8 mouse cellular contexts compared by ENCODE assay signal in the genomic region with DNA sequence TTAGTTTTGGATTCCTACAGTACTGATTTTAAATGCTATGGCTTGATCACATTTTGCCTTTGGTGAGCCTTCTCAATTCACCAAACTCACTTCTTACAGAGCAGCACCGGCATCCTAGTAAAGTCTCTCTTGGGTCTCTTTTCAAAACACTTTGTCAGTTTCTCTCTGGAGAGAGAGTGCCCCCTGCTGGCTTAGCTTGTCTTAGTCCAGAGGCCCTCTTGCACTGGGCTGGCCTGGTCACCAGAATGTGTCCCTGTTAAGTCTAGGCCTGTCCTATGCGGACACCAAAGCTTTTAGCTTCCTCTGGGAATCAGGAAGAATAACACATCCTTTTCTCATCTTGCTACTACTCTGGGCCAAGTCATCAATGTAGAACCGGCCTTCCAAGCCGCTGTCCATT.
DNase-seq lines count a peak whose midpoint lies in the region; ATAC-seq lines count a peak whose summit lies in the region.

No protein-coding gene starts in this region.

- peak; percentile 80 for ATAC-seq in frontal cortex, adult (ENCODE audit: low TSS enrichment)
- ATAC-seq in megakaryocyte, adult 5-6 weeks (ENCODE audit: poor library complexity, severe bottlenecking) = 0 out of 2 replicates have a peak, but pooled peaks have one; percentile 18
- ATAC-seq in monocyte, adult 5-6 weeks (replicated peaks; ENCODE audit: insufficient number of reproducible peaks, low FRiP score, low TSS enrichment, poor library complexity, severe bottlenecking) = no peak

- peak; percentile 4 for DNase-seq in T-cell, adult 2 months (ENCODE audit: low spot score)
- peak; percentile 85 for DNase-seq in cerebellum, adult 8-10 months
- DNase-seq in induced T-regulatory cell, adult 2 months (ENCODE audit: low read depth) = peak; percentile 57
- peak; percentile 31 for DNase-seq in left cerebral cortex, adult 11 months (ENCODE audit: low spot score)
- DNase-seq in right cerebral cortex, postnatal 14 days = peak; percentile 80

Comparison
In these comparisons a context has a peak if more than half of its experiments do, and no peak if none do; other contexts are left out.
1. DNase-seq: peak in every context shown above with its lines; median percentile 85 in cerebellum, adult 8-10 months; 80 in right cerebral cortex, postnatal 14 days; 57 in induced T-regulatory cell, adult 2 months; 31 in left cerebral cortex, adult 11 months; 4 in T-cell, adult 2 months.